Mouse (Mus musculus): ENCODE results near the gene Otud7a.

DNA sequence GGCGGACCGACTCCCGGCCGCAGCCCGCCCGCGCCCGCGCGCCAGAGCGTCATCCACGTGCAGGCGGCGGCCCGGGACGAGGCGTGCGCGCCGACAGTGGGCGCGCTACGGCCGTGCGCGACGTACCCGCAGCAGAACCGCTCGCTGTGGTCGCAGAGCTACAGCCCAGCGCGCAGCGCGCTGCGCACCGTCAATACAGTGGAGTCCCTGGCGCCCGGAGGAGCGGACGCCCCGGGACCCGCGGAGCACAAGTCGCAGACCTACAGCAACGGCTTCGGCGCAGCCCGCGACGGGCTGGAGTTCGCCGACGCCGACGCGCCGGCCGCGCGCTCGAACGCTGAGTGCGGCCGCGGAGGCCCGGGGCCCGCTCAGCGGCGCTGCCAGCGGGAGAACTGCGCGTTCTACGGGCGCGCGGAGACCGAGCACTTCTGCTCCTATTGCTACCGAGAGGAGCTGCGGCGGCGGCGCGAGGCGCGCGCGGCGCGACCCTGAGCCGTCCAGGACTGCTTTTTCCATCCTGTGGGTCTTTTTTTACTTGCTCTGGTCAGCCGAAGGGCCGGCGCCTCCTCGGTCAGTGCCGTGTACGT lies 313.8 kb downstream of the Otud7a start:
- TF ChIP-seq CTCF (IDR thresholded peaks at IDR 0.05; ENCODE audit: borderline replicate concordance, insufficient read depth, low read length) (no peak), POLR2A (IDR thresholded peaks at IDR 0.05; ENCODE audit: low read depth, low read length) (no peak)
